Mouse (Mus musculus): Measurements from ENCODE around the gene Enpp4. TPM values are rescaled to one million over a fixed set of nuclear protein-coding genes. Genes with fewer than 3 reads are reported as not detected.

Gene Enpp4
- 2.9 and 3.5 TPM in 2 replicates for polyA plus RNA-seq (2016; fragmentation: Nextera tagmentation; extraction: Ambion mirVana)

GRCm38 (mm10) chr17:44105287-44106138 lies at the start of gene Enpp4:
Gene Enpp4, minus strand, starts transcription at chr17:44105809.
- Histone ChIP-seq H3K4me3 (peak within 1 kb of the TSS; percentile 83), H3K9me3 (no peaks in the 10 kb centered on the region), H3K27ac (peak within 1 kb of the TSS; percentile 85), H3K36me3 (replicated peaks) (no peaks in the 10 kb centered on the region), H3K27me3 (ENCODE audit: poor library complexity, severe bottlenecking) (peaks cover 42% of the 10 kb centered on the region), H3K4me1 (peaks cover 14% of the 10 kb centered on the region)
- WGBS: under 1% methylated on average over 76 of the region's 76 CpGs
- peak; percentile 72 for DNase-seq (ENCODE audit: extremely low spot score, low spot score)

DNA sequence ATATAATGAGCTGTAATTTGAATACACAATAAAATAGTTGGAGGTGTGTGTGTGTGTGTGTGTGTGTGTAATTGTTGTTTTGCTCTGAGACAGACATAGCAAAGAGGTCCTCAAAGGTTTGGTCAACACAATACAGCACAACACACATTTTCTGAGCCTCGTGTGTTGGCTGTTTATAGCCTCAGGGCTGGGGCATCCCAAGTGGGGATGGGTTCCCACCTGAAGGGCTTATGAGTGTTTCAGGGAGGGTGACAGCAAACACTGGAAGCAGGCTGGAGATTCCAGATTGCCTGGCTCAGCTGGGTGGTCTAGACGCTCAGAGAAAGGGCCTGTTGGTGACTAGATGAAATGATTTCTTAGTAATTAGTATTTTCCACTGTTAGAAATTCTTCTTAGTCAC lies 49.6 kb upstream of the Enpp4 start:
- no peaks in the 10 kb centered on the region for H3K36me3 ChIP-seq (replicated peaks)
- WGBS: 80% methylated on average over 2 of the region's 2 CpGs
- H3K27ac ChIP-seq: no peak overlapping the region
- no peak overlapping the region for H3K4me3 ChIP-seq
- DNase-seq (ENCODE audit: extremely low spot score, low spot score): no peak
- no peaks in the 10 kb centered on the region for H3K4me1 ChIP-seq
- H3K27me3 ChIP-seq (ENCODE audit: poor library complexity, severe bottlenecking): no peaks in the 10 kb centered on the region
- H3K9me3 ChIP-seq: no peaks in the 10 kb centered on the region

DNA sequence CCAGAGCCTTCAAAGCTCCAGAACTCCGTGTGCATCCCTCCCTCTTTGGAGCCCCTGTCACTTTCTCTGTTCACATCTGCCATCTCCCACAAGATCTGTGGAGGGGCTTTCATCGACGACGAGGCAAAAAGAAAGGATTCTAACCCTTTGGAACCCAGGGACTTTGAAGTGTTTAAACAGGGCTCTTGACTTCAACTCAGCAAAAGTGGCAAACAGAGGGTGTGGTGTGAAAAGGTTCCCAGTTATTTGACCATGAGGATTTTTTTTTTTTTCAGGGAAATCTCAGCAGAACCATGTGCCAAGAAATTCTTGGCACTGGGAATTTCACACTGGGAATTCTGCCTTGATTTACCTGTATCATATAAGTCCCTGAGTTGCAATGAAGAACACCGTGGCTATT lies 48.3 kb upstream of the Enpp4 start:
- WGBS: 61% methylated on average over 5 of the region's 5 CpGs
- Histone ChIP-seq H3K9me3 (no peaks in the 10 kb centered on the region), H3K36me3 (replicated peaks) (no peaks in the 10 kb centered on the region), H3K4me3 (no peak overlapping the region), H3K27me3 (ENCODE audit: poor library complexity, severe bottlenecking) (no peaks in the 10 kb centered on the region), H3K4me1 (no peaks in the 10 kb centered on the region), H3K27ac (no peak overlapping the region)
- DNase-seq (ENCODE audit: extremely low spot score, low spot score): no peak

DNA sequence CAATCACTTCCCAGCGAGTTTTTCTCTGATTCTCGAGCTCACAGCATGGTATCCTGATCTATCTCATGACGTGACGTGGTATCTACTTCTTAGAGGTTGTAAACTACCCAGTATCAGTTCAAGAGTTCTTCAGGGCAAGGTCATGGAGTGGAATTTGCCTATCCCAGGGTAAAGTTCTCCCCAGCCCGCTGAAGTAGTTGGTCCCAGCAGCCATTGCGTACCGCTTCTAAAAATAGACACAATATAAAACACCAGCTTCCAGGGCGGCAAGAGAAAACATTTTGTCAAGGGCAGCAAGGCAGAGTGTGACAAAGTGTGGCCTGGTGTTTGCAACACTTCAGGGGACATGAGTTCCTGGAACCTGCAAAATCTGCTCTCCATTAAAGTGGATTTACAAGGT lies 46.3 kb upstream of the Enpp4 start:
- H3K27me3 ChIP-seq (ENCODE audit: poor library complexity, severe bottlenecking): no peaks in the 10 kb centered on the region
- DNase-seq (ENCODE audit: extremely low spot score, low spot score): no peak
- H3K4me1 ChIP-seq: no peaks in the 10 kb centered on the region
- H3K36me3 ChIP-seq (replicated peaks): no peaks in the 10 kb centered on the region
- H3K4me3 ChIP-seq: no peak overlapping the region
- H3K9me3 ChIP-seq: no peaks in the 10 kb centered on the region
- no peak overlapping the region for H3K27ac ChIP-seq
- WGBS: 89% methylated on average over 8 of the region's 8 CpGs

GRCm38 (mm10) chr17:44151130-44151529 lies 45.5 kb upstream of the Enpp4 start:
- Histone ChIP-seq H3K4me3 (no peak overlapping the region), H3K4me1 (no peaks in the 10 kb centered on the region), H3K27me3 (ENCODE audit: poor library complexity, severe bottlenecking) (no peaks in the 10 kb centered on the region), H3K36me3 (replicated peaks) (no peaks in the 10 kb centered on the region), H3K9me3 (no peaks in the 10 kb centered on the region), H3K27ac (no peak overlapping the region)
- DNase-seq (ENCODE audit: extremely low spot score, low spot score): no peak
- 69% methylated on average over 3 of the region's 3 CpGs for WGBS

DNA sequence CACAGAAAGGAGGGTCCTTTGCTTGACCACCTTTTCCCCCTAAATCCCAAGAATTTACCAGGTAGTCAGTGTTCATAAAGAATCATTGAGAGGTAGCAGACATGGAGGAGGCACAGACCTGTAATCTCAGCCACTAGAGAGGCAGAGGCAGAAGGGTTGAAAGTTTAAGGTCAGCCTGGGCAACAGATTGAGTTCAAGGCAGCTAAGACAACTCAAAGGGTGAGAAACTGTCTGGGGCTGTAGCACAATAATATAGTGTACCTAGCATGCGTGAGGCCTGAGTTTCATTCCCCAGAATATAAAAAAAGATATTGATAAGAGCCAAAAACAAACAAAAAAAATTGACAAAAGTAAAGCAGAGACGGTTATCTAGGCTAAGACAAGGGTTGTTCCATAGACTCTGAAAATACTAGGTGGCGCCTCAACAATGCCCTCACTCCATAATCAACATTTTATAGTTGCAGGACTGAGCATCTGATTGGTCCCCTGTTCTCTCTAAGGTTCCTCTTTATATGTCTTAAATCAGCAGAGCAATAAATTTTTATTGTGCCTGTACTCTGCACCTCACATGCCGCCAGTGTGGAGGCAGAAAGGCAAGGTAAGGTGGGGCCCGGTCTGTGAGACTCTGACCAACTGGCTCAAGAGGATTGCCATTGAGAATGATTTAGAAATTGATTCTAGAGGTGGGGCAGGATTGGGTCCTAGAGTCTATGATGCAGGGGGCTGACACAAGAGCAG lies 42.7 kb upstream of the Enpp4 start:
- no peak overlapping the region for H3K27ac ChIP-seq

DNA sequence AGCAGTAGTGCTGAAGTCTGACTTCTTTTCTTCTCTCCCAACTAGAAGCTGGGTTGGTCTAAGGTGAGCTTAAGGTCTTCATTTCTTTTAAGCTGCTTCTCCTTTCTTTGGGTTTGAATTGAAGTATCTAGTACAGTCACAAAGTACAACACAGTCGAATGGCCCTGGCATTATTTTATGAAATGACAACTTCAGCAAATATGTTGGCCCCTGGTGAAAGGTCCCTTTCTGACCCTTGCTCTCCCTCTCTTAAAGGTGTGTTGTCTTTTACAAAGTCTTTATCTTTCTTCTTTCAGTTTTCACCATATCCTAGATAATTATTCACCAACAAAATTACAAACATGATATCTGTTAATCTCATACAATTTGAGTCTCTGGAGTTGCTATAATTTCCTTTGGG lies 40.2 kb upstream of the Enpp4 start:
- Histone ChIP-seq H3K27me3 (ENCODE audit: poor library complexity, severe bottlenecking) (no peaks in the 10 kb centered on the region), H3K4me1 (no peaks in the 10 kb centered on the region), H3K4me3 (no peak overlapping the region), H3K27ac (no peak overlapping the region), H3K36me3 (replicated peaks) (no peaks in the 10 kb centered on the region), H3K9me3 (no peaks in the 10 kb centered on the region)
- DNase-seq (ENCODE audit: extremely low spot score, low spot score): no peak
- WGBS: 87% methylated on average over 1 of the region's 1 CpGs

More for the DNA sequence above, 42.7 kb upstream of the Enpp4 start:
- H3K27me3 ChIP-seq (ENCODE audit: poor library complexity, severe bottlenecking): no peaks in the 10 kb centered on the region
- WGBS: 94% methylated on average over 5 of the region's 5 CpGs
- no peaks in the 10 kb centered on the region for H3K4me1 ChIP-seq
- no peak for DNase-seq (ENCODE audit: extremely low spot score, low spot score)
- no peak overlapping the region for H3K4me3 ChIP-seq
- H3K36me3 ChIP-seq (replicated peaks): no peaks in the 10 kb centered on the region
- no peaks in the 10 kb centered on the region for H3K9me3 ChIP-seq

- no peak for DNase-seq (ENCODE audit: extremely low spot score, low spot score)
- no peaks in the 10 kb centered on the region for H3K27me3 ChIP-seq (ENCODE audit: poor library complexity, severe bottlenecking)
- H3K9me3 ChIP-seq: no peaks in the 10 kb centered on the region
- H3K36me3 ChIP-seq (replicated peaks): no peaks in the 10 kb centered on the region
- H3K27ac ChIP-seq: no peak overlapping the region
- WGBS: 92% methylated on average over 10 of the region's 10 CpGs
- H3K4me1 ChIP-seq: no peaks in the 10 kb centered on the region
- H3K4me3 ChIP-seq: no peak overlapping the region
Measured at GRCm38 (mm10) chr17:44136863-44137640, 31.4 kb upstream of the Enpp4 start.

- DNase-seq (ENCODE audit: extremely low spot score, low spot score): no peak
- Histone ChIP-seq H3K27ac (no peak overlapping the region), H3K4me3 (no peak overlapping the region), H3K36me3 (replicated peaks) (no peaks in the 10 kb centered on the region), H3K9me3 (no peaks in the 10 kb centered on the region), H3K4me1 (no peaks in the 10 kb centered on the region), H3K27me3 (ENCODE audit: poor library complexity, severe bottlenecking) (no peaks in the 10 kb centered on the region)
- 88% methylated on average over 8 of the region's 8 CpGs for WGBS
Measured at GRCm38 (mm10) chr17:44136018-44136417, 30.4 kb upstream of the Enpp4 start.

GRCm38 (mm10) chr17:44134545-44134944 lies 28.9 kb upstream of the Enpp4 start:
- Histone ChIP-seq H3K4me1 (no peaks in the 10 kb centered on the region), H3K36me3 (replicated peaks) (no peaks in the 10 kb centered on the region), H3K27ac (no peak overlapping the region), H3K4me3 (no peak overlapping the region), H3K9me3 (no peaks in the 10 kb centered on the region), H3K27me3 (ENCODE audit: poor library complexity, severe bottlenecking) (no peaks in the 10 kb centered on the region)
- WGBS: 81% methylated on average over 9 of the region's 9 CpGs
- DNase-seq (ENCODE audit: extremely low spot score, low spot score): no peak

GRCm38 (mm10) chr17:44134106-44134505 lies 28.5 kb upstream of the Enpp4 start:
- H3K27ac ChIP-seq: no peak overlapping the region
- WGBS: 79% methylated on average over 6 of the region's 6 CpGs
- H3K36me3 ChIP-seq (replicated peaks): no peaks in the 10 kb centered on the region
- no peaks in the 10 kb centered on the region for H3K4me1 ChIP-seq
- H3K27me3 ChIP-seq (ENCODE audit: poor library complexity, severe bottlenecking): no peaks in the 10 kb centered on the region
- H3K4me3 ChIP-seq: no peak overlapping the region
- DNase-seq (ENCODE audit: extremely low spot score, low spot score): no peak
- no peaks in the 10 kb centered on the region for H3K9me3 ChIP-seq

GRCm38 (mm10) chr17:44130429-44130828 lies 24.8 kb upstream of the Enpp4 start:
- 13% methylated on average over 7 of the region's 7 CpGs for WGBS
- H3K9me3 ChIP-seq: peaks cover 5% of the 10 kb centered on the region

More at GRCm38 (mm10) chr17:44130429-44130828, 24.8 kb upstream of the Enpp4 start:
- no peaks in the 10 kb centered on the region for H3K4me1 ChIP-seq
- DNase-seq (ENCODE audit: extremely low spot score, low spot score): peak; percentile 56
- no peaks in the 10 kb centered on the region for H3K27me3 ChIP-seq (ENCODE audit: poor library complexity, severe bottlenecking)
- no peak overlapping the region for H3K27ac ChIP-seq
- H3K36me3 ChIP-seq (replicated peaks): no peaks in the 10 kb centered on the region
- no peak overlapping the region for H3K4me3 ChIP-seq
